Mouse (Mus musculus): ENCODE measurements at regions not wholly inside any gene's neighbourhood (a gene's known extent, or its start where the extent isn't known, plus 50 kb on each side); places are given as distances from the start of the nearest gene placed in this dataset.

- TF ChIP-seq POLR2A (IDR thresholded peaks at IDR 0.05; ENCODE audit: low read depth, low read length): no peak
- no peak for TF ChIP-seq CTCF (conservative IDR thresholded peaks at IDR 0.05; ENCODE audit: insufficient read depth, insufficient read length, low read depth, low read length)
Observed at GRCm38 (mm10) chr15:31987291-31987690, 189.8 kb upstream of the Tas2r119 start.
